Mouse (Mus musculus): Measurements from ENCODE around the gene Fam178b.
A peak's percentile ranks its signal among the peaks of the same experiment; 100 is the strongest.

Gene Fam178b

DNA sequence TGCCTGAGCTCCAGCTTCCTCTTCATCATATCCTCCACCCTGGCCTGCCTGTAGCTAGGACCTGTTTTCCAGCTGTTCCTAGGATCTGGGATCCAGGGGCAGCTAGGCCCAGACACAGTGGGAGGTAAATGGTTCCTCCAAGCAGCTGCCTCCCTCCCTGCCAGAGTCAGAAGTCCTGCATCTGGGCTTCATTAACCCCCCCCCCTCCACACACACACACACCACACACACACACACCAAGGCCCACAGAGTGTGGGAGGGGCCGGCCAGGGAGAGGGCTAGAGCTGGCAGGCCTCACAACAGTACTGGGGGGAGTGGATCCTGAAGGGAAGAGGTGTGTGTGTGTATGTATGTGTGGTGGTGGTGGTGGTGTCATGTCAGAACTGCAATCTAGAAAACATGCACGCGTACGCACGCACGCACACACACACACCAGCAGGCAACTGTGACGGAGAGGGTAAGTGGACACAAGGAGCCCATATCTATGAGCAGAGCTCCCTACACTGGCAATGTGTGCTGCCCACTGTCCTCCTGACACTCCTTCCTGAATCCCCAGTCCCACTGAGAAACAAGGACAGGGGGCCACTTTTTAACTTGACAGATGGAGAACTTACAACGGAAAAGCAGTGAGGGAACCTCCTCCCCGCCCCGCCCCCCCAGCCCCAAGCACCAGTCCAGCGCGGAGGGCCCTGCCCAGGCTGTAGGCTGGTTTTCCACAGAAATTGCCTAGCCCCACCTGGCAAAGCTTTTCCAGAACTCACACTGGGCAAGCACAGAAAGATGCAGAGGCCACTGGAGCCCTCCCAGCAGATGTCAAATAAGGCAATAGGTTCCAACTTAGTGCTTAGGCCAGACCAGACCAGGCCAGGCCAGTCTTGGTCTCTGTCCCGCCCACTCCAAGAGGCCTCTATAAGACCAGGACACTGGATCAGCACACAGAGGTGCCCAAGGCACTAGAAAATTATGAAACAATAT lies 94.2 kb downstream of the Fam178b start:
- DNase-seq (ENCODE audit: low spot score): peak; percentile 64

DNA sequence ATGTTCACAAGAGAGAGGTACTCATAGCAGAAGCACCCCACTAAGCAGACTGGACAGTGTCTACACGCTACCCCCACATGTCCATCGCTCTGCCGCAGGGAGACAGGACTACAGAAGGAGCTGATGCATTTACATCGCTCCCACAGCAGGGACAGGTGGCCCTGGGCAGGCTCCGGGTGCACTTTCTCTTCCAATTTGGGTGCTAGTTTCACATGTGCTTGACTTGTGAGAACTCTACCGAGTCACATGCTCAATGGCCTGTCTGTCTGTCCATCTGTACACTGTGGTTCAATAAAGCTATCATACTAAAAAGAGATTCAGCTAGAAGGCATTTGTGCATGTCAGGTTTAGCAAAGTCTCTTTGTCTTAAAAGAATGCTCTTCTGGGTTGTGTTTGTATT lies 95.1 kb downstream of the Fam178b start:
- no peak for DNase-seq (ENCODE audit: low spot score)

DNA sequence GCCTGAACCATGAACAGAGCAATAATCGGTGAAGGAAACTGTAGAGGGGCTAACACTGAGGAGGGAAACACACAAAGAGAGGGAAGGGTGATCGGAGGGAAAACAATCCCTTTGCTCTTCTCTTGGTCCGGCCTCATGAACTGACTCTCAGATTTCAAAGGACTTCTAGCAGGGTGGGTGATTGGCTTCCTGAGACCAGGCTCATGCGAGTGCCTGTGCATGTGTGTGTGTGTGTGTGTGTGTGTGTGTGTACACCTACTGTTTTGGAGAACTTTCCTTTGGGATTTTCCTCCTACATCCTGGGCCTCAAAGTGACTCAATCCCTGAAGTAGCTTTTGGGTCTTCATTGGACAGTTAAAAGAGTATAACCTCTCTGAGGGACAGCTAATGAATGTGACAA lies 96.7 kb downstream of the Fam178b start:
- no peak for DNase-seq (ENCODE audit: low spot score)

DNA sequence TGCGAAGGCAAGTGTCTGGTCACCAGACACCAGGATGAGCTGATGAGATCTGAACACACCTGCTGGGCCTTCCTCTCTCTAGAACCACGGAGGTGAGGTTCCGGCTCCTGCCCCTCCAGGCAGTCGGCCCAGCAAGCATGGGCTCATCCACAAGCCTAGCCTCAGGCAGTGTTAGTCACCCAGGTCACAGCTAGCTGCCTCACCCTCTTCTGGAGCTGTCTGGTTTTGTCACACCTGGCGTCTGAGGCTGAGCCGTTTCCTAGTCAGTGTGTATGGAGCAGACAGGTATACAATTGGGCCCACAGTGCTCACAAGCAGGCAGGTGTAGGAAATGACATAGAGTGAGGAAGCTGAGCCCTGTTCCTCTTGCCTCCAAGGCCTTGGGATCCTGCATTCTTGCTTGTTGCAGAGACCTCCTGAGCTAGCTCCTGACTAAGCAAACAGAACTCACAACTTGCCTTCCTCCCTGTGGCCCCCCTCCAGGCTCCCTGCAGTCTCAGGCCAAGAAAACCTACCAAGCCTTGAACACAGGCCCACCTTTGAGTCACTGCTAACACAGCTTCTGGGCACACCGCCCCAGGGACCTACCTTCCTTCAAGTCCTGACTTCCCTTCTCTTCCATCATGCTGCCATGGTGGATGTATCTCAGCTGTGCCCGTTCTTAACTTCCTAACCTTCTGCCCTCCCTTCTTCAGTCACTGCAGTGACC lies 99.4 kb downstream of the Fam178b start:
- no peak for DNase-seq (ENCODE audit: low spot score)

DNA sequence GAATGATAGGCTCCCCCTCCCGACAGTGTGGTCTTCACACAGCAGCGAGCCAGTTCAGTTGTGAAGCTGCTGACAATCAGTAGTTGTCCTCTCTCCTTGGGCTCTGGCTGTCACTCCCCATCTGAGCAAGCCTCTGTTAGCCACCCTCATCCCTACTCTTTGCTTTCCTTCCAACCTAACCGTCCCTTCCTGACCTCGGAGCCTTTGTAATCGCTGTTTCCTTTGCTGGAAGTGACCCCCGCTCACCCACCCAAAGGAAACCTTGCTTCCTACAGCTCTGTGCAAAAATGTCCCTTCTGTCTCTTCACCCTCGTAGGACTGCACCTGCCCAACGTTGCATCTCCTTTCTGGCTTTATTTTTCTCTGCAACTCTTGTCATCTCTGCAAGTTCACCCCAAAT lies 100.8 kb downstream of the Fam178b start:
- DNase-seq (ENCODE audit: low spot score): no peak

DNA sequence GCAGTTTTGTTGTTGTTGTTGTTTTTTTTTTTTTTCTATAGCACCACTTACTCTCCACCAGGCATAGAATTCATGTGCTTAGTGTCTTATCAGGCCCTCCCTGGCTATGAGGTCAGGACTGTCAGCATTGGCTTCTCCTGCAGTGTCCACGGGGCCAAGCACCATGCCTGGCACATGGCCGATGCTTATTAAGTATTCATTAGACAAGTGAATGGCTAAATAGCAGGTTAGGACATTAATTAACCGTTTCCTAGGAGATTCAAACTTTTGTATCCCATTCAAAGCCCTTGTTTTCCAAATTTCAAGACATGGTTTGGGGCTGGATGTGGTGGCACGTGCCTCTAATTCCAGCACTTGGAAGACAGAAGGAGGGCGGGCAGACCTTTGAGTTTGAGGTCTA lies 101.7 kb downstream of the Fam178b start:
- DNase-seq (ENCODE audit: low spot score): no peak

DNA sequence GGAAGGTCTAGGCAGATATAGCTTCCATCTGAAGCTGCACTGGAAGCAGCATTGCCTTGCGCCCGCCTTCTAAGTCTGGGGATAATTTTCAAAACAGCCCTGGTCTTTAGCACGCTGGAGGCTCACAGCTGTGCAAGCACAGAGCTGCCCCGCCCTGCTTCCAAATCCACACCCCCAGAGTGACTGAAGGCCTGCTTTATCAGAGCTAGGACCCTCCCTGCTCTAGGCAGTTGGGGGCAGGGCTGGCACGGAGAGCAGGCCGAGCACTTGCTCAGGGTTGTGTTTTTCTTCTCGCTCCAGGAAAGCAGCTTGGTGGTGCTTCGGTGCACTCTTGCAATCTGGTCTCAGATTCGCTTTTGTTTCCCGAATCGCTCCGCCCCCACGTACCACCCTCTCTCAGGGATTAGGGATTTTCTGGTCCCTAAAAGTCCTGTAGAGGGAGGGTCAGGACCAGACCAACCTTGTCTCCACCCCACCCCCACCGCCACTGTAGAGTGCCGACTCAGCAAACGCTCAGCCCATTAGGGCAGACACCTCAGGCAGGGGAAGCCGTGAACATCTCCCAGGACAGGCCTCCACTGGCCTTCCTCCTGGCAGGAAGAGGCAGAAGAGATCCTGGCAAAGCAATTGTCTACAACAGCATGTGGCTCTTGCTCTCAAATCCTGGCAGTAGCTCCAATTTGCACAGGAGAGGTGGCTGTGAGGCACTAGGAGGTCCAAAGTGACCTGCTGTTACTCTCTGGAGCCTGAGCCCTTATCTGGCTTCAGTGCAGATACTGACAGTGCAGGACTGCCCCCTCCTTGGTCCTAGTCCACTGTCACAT lies 102.4 kb downstream of the Fam178b start:
- DNase-seq (ENCODE audit: low spot score): peak; percentile 76

DNA sequence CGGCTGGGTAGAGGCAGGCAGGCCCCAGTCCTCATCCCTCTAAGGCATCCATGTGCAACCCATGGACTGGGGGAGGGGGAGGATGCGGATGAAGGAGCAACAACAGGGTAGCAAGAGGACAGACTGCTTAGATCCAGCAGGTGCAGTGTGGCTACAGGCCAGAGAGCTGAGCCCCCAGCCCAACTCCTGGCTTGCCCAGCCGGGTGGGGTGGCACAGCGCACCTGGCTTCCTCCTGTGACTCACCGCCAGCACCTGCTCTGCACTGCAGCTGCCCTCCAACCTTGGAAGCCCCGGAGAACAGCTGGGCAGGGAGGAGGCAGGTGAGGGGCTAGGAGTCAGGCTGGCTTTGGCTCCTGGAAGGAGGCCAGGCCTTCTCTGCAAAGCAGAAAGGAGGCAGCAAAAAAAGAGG lies 103.0 kb downstream of the Fam178b start:
- no peak for DNase-seq (ENCODE audit: low spot score)

DNA sequence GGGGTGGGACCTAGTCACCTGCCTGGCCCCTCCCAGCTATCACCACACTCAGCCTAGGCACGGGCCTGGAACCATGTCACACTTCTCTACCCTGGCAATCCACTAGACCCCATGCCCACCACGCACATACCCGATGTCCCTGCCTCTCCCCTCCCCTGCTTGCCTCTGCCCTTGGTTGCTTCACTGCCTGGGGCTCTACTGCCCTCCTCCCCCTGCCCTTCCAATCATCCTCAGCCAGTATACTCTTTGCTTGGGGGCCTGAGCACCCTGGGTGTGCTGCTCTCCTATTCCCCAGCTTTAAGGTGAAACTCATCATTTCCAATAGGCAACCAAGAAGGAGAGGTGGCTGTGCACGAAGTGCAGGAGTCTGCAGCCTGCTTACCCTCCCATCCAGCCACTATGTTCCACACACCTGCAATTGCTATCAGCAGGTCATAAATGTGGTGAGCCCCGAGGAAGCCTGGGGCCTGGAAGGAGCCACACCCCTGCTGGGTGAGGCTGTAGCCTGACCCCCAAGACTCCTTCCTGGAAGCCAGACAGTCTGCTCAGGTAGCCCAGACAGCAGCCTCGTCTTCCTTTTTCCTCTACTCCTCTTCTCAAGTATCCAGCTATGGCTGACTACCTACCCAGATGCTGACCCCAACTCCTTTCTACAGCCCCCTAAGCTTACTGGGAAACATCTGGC lies 105.8 kb downstream of the Fam178b start:
- no peak for DNase-seq (ENCODE audit: low spot score)

DNA sequence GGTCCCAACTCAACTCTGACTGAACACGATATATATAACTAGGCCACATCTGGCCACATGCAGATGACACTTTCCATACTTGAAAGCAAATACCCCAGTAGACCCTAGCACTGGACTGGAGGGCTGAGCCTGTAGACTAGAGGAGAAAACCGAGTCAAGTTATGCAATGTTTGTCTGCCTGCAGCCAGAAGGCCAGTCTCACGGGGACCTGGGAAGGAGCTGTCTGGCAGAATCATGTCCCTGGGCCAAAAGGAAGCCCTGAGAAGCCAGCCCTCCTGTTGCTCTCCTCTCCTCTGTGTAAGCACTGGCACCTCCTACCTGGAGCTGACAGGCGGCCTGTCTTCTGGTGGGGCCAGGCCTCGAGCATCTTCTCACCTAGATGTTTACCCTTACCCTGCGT lies 107.6 kb downstream of the Fam178b start:
- no peak for DNase-seq (ENCODE audit: low spot score)

DNA sequence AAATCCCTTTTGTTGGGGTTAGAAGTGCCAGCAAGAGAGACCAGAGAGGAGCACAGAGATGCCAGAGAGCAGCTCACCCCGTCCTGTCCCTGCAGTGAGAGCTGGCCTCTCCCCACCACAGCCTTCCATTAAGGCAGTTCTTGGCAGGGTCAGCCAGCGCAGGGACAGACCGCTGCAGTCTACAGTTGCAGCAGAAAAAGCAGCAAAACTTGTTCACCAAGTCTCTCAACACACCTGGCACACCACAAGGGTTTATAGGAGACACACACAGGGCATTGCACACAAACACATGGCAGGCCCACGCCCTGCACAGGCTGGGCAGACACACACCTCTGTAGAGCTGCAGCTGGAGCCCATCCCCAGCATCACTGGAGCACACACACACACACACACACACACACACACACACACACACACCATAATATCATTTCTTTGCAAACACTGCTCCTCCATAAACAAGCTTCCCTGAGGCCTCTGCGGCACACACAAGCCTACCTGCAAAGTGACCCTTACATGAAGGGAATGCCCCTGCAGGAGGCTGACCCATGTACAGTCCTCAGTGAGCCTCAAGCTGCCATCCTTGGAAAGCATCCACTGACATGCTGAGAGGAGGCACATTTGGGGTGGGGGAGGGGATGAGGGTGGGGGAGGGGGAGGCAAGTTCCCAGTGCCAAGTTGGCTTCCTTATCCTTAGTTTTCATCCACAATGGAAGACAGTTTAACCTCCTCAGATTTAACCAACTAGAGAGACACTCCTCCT lies 108.6 kb downstream of the Fam178b start:
- peak; percentile 65 for DNase-seq (ENCODE audit: low spot score)

DNA sequence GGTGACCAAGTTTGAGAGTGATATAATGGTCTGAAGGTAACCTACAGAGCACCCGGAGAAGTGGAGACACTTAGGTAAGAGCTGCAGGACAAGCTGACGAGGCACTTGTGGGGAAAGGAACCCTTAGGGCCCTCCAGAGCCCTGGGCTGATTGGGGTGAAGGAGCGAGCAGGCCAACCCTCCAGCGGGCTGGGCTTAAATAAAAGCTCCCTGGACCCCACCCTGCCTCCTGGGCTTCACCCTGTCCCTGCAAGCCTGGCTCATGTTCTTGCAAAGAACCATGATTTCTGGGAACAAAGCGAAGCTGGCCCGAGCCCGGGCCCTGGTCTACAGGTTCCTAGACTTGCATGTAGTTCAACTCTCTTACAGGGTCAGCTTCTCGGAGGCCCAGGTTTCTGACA lies 109.5 kb downstream of the Fam178b start:
- no peak for DNase-seq (ENCODE audit: low spot score)

DNA sequence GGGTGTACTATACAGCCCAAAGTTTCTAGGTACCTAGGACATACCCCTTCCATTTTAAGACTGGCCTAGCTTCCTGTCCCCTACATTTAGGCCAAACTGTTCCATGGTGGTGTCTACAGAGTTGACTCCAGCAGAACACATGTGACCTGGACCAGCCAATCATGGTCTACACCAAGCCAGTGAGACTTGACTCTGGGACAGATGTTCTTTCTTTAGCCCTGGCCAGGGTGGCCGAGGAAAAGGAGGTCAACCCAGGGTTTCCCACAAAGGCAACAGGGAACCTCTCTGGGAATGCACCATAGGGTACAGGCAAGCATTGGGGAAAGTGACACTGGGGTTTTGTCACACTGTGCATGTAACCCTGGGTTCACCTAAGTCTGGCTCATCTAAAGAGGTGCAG lies 110.3 kb downstream of the Fam178b start:
- DNase-seq (ENCODE audit: low spot score): no peak

DNA sequence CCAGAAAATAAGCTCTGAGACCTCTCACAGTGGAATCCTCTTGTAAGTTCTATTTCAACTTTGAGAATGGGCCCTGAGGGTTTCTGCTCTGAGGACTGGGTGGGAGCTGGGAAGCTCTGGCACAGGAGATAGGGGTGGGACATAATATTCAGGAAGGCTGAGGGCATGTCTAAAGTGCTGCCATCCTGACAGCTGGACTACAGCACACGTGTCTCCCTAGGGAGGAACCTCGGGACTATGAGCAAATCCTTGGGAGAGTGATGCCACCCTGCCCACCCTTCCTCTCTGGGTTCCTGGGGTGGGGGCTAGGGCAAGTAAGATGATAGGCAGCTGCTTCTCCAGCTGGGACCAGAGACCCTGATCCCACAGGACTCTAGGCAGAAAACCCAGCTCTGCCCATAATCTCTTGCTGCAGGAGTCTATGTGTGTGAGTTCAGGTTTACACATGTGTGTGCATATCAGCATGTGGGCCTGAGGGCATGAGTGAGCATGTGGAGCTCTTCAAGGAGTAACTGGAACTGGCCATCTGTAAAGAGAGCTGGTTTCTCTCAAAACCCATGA lies 110.8 kb downstream of the Fam178b start:
- DNase-seq (ENCODE audit: low spot score): no peak

DNA sequence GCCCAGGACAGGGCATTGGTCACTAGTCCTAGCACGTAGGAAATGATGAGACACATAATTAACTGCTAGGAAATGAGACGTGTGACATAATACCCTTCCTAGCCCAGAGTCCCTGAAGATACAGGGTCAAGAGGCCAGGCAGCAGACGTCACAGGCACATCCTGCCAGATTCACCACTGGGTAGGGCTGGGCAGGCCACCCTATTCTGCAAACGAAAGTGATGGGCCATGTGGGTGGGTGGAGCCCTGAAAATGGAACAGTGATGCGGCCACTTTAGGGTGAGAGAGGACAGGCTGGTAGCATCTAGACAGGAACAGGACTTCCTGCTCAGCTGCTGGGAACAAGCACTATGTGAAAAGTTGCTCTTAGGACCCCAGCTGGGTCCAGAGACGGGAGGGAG lies 111.4 kb downstream of the Fam178b start:
- no peak for DNase-seq (ENCODE audit: low spot score)

DNA sequence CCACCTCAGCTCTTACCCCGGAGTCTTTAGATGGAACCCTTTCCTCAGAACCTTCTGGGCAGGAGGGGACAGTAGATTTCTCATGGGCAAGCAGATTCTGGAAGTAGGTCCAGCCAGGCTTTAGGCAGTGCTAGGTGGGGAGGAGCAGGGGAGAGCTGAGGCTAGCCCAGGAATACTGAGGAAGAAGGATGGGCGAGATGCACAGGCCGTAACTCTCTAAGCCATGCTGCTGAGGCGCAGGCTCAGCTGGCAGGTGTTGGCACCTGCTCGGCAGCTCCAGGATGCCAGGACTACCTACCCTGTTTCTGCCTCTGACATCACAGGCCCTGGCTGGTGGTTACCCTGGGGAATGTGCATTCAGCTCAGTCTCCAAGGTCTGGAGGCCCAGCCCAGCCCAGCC lies 112.7 kb downstream of the Fam178b start:
- no peak for DNase-seq (ENCODE audit: low spot score)

DNA sequence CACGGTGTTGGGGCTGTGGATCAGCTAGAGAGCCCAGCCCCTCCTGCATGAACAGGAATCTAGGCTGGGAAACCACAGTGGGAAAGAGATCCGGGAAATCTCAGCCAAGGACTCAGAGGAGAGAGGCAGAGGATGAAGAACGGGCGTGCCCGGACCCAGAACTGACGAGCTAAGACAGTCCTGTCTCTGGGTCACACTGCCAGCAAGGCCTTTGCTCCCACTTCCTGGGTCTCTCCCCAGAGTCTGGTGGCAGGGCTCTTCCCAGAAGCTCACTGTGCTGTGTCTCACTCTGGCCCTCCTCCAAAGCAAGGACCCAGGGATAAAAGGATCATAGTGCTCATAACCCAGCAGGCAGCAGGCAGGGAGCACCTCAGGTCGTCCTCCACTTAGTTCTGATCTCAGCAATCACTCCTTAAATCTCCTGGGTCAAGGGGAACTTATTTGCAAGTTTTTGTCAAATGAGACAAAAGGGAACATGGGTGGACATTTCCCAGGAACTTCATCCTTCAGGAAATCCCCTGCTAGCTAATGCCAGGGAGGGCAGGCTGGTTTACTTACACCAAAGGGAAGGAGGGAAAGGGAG lies 113.2 kb downstream of the Fam178b start:
- no peak for DNase-seq (ENCODE audit: low spot score)

DNA sequence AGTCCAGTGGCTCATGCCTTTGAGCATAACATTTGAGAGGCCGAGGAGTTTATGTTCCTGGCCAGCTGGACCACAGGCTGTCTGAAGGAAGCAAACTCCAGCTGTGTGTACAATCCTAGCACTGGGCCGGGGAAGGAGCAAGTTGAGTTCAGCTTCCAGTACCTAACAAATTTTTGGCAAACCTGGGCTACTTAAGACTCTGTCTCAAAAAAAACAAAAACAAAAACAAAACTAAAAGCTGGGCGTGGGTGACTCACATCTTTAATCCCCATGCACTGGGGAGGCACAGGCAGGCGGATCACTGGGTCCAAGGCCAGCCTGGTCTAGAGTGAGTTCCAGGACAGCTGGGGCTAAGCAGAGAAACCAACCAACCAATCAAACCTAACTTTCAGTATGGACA lies 114.2 kb downstream of the Fam178b start:
- DNase-seq (ENCODE audit: low spot score): no peak

DNA sequence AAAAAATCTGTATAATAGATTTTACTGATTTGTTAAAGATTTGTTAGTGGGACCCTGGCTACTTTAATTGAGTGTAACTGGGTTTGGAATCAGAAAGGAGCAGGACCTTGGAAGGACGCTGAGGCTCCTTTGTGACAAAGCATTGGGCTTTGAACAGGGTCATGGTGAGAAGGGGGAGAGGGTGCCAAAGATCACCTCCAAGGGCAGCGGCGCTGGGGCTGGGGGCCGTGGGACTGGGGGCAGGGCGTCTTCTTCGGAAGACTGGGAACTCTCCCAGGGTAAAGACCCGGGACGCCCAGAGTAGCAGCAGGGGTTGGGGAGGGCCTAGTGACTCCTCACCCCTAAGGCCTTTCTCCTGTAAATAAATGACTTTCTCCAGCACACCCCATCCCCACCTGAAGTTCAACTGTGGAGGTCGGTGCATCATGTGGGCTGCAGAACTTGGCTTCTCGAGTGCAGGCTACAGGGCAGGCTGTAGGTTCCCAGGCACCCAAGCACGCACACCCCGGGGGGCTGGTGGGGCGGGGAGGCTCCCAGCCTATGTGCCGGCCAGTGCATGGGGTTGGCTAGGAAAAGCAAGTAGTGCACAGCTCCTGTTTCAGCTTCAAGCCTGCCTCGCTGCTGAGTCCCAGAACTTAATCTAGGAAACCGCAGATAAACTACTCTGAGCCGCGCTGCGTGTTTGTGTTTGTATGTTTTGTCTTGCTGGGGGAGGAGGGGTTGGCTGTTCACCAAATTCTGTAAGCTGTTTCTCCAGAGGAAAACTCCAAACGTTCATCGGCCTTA lies 115.0 kb downstream of the Fam178b start:
- no peak for DNase-seq (ENCODE audit: low spot score)

DNA sequence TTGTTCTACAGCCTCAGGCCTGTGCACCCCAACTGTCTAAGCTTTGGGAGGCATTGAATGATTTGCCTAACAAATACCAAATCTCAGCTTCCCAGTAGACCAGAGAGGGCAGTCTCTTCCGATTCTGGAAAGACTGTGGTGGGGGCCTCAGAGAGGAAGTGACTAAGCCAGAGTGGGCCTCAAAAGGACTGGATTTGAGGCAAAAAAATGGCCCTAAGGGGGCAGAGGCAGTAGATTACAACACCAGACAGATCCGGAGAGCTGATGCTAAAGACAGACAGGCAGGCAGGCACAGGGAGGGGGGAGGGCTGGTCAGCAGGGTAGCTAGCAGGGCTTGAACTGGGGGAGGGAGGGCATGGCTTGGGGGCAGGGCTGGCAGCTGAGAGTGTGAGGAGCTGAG lies 116.6 kb downstream of the Fam178b start:
- DNase-seq (ENCODE audit: low spot score): no peak
